ENCODE assay signal across 8 mouse cellular contexts in the genomic region with DNA sequence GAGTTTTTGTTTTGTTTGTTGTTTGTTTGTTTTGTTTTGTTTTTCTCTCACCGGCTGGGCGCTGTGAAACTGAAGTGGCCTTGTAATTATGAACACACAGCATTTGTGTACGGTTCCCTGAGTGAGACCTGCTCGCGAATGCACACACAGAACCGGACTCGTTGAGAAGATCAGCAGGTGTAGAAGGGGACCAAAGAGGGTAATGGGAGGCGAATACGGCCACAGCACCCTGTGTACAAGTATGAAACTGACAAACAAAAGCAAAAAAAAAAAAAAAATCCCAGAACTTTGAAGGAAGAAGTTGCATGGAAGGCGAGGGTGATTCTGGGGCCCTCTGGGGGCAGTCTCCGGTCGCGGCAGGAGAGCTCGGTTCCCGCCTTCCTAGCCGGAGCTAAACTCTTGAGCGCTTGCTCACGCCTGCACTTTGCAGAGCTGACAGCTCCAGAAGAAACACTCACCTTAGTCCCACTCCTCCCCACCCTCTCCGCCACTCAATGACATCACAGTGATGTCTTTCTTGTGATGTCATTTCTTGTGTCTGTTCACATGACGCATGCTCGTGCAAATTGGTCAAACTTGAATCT. TPM values are rescaled to one million over a fixed set of nuclear protein-coding genes. Genes with fewer than 3 reads are reported as not detected.
DNase-seq lines count a peak whose midpoint lies in the region; ATAC-seq and TF ChIP-seq lines count a peak whose summit lies in the region.

No protein-coding gene starts in this region.

- peak; percentile 33 for TF ChIP-seq CTCF in lung, embryonic 14.5 days (IDR thresholded peaks at IDR 0.05; ENCODE audit: low read depth)

- peak overlapping the region; percentile 45 for H3K4me3 ChIP-seq in lung, embryonic 14.5 days (ENCODE audit: low read depth, low read length)
- peak overlapping the region; percentile 65 for H3K4me3 ChIP-seq in heart, embryonic 10.5 days
- H3K4me3 ChIP-seq in limb, embryonic 12.5 days (replicated peaks): peak overlapping the region; percentile 33
- 0 out of 2 replicates have a peak overlapping the region, but pooled peaks have one; percentile 2 for H3K4me3 ChIP-seq in midbrain, embryonic 16.5 days (ENCODE audit: low read depth, low read length)

- no peaks in the 10 kb centered on the region for H3K36me3 ChIP-seq in lung, embryonic 14.5 days (ENCODE audit: insufficient read depth)
- no peaks in the 10 kb centered on the region for H3K36me3 ChIP-seq in heart, embryonic 10.5 days
- no peaks in the 10 kb centered on the region for H3K36me3 ChIP-seq in limb, embryonic 12.5 days
- no peaks in the 10 kb centered on the region for H3K36me3 ChIP-seq in midbrain, embryonic 16.5 days (ENCODE audit: control insufficient read depth, insufficient read depth, low read length)

- peak overlapping the region; percentile 79 for H3K4me2 ChIP-seq in lung, embryonic 14.5 days
- peak overlapping the region; percentile 51 for H3K4me2 ChIP-seq in limb, embryonic 12.5 days
- peak overlapping the region; percentile 10 for H3K4me2 ChIP-seq in midbrain, embryonic 16.5 days (ENCODE audit: low read length)

- no peaks in the 10 kb centered on the region for H3K9me3 ChIP-seq in lung, embryonic 14.5 days (ENCODE audit: low read depth, low read length)
- no peaks in the 10 kb centered on the region for H3K9me3 ChIP-seq in heart, embryonic 10.5 days
- no peaks in the 10 kb centered on the region; the same call in 1 of the 2 replicates for H3K9me3 ChIP-seq in limb, embryonic 12.5 days
- H3K9me3 ChIP-seq in midbrain, embryonic 16.5 days (replicated peaks; ENCODE audit: control insufficient read depth, low read length, poor library complexity, severe bottlenecking): 0 out of 2 replicates have a peak, but pooled peaks cover 2% of the 10 kb centered on the region

- peaks cover 49% of the 10 kb centered on the region for H3K27me3 ChIP-seq in lung, embryonic 14.5 days (ENCODE audit: insufficient read depth, low read length)
- H3K27me3 ChIP-seq in heart, embryonic 10.5 days (ENCODE audit: insufficient read depth, poor library complexity, severe bottlenecking): peaks cover 39% of the 10 kb centered on the region
- H3K27me3 ChIP-seq in limb, embryonic 12.5 days: peaks cover 65% of the 10 kb centered on the region
- H3K27me3 ChIP-seq in midbrain, embryonic 16.5 days (ENCODE audit: control insufficient read depth, insufficient read depth, low read depth, low read length): peaks cover 61% of the 10 kb centered on the region

- peak; percentile 77 for DNase-seq in lung, embryonic 14.5 days
- DNase-seq in lung, postnatal 36 days: no peak
- DNase-seq in heart, embryonic 10.5 days (ENCODE audit: low spot score): peak; percentile 79
- no peak for DNase-seq in right cerebral cortex, postnatal 25 days
- DNase-seq in spleen, adult 12 weeks (ENCODE audit: low spot score): no peak

- ATAC-seq in lung, embryonic 14.5 days (ENCODE audit: insufficient read depth): peak; percentile 78
- ATAC-seq in activated CD4-positive, CD25-positive, alpha-beta regulatory T cell, adult 4 months: peak; percentile 10
- no peak for ATAC-seq in limb, embryonic 12.5 days (ENCODE audit: insufficient number of reproducible peaks, insufficient read depth, low FRiP score, low TSS enrichment, low read depth)
- peak; percentile 28; the same call in 1 of the 2 replicates for ATAC-seq in midbrain, embryonic 16.5 days

- H3K9ac ChIP-seq in lung, embryonic 14.5 days: 0 out of 2 replicates have a peak overlapping the region, but pooled peaks have one; percentile 30
- H3K9ac ChIP-seq in limb, embryonic 12.5 days (replicated peaks): no peak overlapping the region; the same call in 1 of the 2 replicates
- H3K9ac ChIP-seq in midbrain, embryonic 16.5 days (ENCODE audit: low read depth, low read length): no peak overlapping the region

- no peak overlapping the region for H3K27ac ChIP-seq in lung, embryonic 14.5 days (ENCODE audit: low read depth)
- H3K27ac ChIP-seq in heart, embryonic 10.5 days: no peak overlapping the region
- no peak overlapping the region for H3K27ac ChIP-seq in limb, embryonic 12.5 days
- H3K27ac ChIP-seq in midbrain, embryonic 16.5 days (ENCODE audit: low read length): no peak overlapping the region

- WGBS in lung, embryonic 14.5 days: under 1% methylated on average over 21 of the region's 21 CpGs
- WGBS in heart, embryonic 10.5 days: under 1% methylated on average over 21 of the region's 21 CpGs
- under 1% methylated on average over 21 of the region's 21 CpGs for WGBS in limb, embryonic 12.5 days
- WGBS in midbrain, embryonic 16.5 days: under 1% methylated on average over 21 of the region's 21 CpGs

- H3K4me1 ChIP-seq in lung, embryonic 14.5 days (ENCODE audit: insufficient read depth): no peaks in the 10 kb centered on the region; the same call in 1 of the 2 replicates
- H3K4me1 ChIP-seq in heart, embryonic 10.5 days: peaks cover 13% of the 10 kb centered on the region; the same call in 1 of the 2 replicates
- peaks cover 16% of the 10 kb centered on the region; the same call in 1 of the 2 replicates for H3K4me1 ChIP-seq in limb, embryonic 12.5 days (replicated peaks)
- H3K4me1 ChIP-seq in midbrain, embryonic 16.5 days (ENCODE audit: control insufficient read depth, insufficient read depth, low read length): no peaks in the 10 kb centered on the region

RNA-seq across cellular contexts. Expression of a gene that starts 14.1 kb away (rescaled TPM):
- polyA plus RNA-seq in lung, embryonic 14.5 days (2014; fragmentation: Nextera tagmentation; extraction: Ambion mirVana): 1.6 and 2.0 TPM in 2 replicates
- polyA plus RNA-seq in activated CD4-positive, CD25-positive, alpha-beta regulatory T cell, adult 4 months (2017; shearing (Covaris generic)): under 1 TPM; 0.19 to 0.48 TPM
- 0.30 and 0.33 TPM in 2 replicates for polyA plus RNA-seq in heart, embryonic 10.5 days (2016; fragmentation: Nextera tagmentation; extraction: Ambion mirVana)
- 1.2 TPM in 2 replicates for polyA plus RNA-seq in limb, embryonic 12.5 days (2016; fragmentation: Nextera tagmentation; extraction: Ambion mirVana)
- not detected in 2 replicates for polyA plus RNA-seq in midbrain, embryonic 16.5 days (2015; fragmentation: Nextera tagmentation; extraction: Ambion mirVana)

RNA-seq across cellular contexts. Expression of a gene that starts 14.4 kb away (rescaled TPM):
- 0.12 and 0.26 TPM in 2 replicates for polyA plus RNA-seq in lung, embryonic 14.5 days (2014; fragmentation: Nextera tagmentation; extraction: Ambion mirVana)
- not detected for polyA plus RNA-seq in activated CD4-positive, CD25-positive, alpha-beta regulatory T cell, adult 4 months (2017; shearing (Covaris generic))
- 0.09 TPM in 1 of 2 replicates, not detected in the other for polyA plus RNA-seq in heart, embryonic 10.5 days (2016; fragmentation: Nextera tagmentation; extraction: Ambion mirVana)
- 0.30 and 0.32 TPM in 2 replicates for polyA plus RNA-seq in limb, embryonic 12.5 days (2016; fragmentation: Nextera tagmentation; extraction: Ambion mirVana)
- polyA plus RNA-seq in midbrain, embryonic 16.5 days (2015; fragmentation: Nextera tagmentation; extraction: Ambion mirVana): not detected in 2 replicates

RNA-seq across cellular contexts. Expression of a gene that starts 39.9 kb away (rescaled TPM):
- polyA plus RNA-seq in lung, embryonic 14.5 days (2014; fragmentation: Nextera tagmentation; extraction: Ambion mirVana): 21.2 and 21.6 TPM in 2 replicates
- polyA plus RNA-seq in activated CD4-positive, CD25-positive, alpha-beta regulatory T cell, adult 4 months (2017; shearing (Covaris generic)): 100 to 1,000 TPM in 1 of 2 experiments, not detected in 1; 174 TPM
- polyA plus RNA-seq in heart, embryonic 10.5 days (2016; fragmentation: Nextera tagmentation; extraction: Ambion mirVana): 3.5 and 4.5 TPM in 2 replicates
- 24.8 and 50.4 TPM in 2 replicates for polyA plus RNA-seq in limb, embryonic 12.5 days (2016; fragmentation: Nextera tagmentation; extraction: Ambion mirVana)
- polyA plus RNA-seq in midbrain, embryonic 16.5 days (2015; fragmentation: Nextera tagmentation; extraction: Ambion mirVana): not detected in 2 replicates

RNA-seq across cellular contexts. Expression of a gene that starts 40.2 kb away (rescaled TPM):
- 8.6 and 11.7 TPM in 2 replicates for polyA plus RNA-seq in lung, embryonic 14.5 days (2014; fragmentation: Nextera tagmentation; extraction: Ambion mirVana)
- polyA plus RNA-seq in activated CD4-positive, CD25-positive, alpha-beta regulatory T cell, adult 4 months (2017; shearing (Covaris generic)): 1 to 10 TPM; 2.6 to 4.2 TPM
- 3.1 and 6.4 TPM in 2 replicates for polyA plus RNA-seq in heart, embryonic 10.5 days (2016; fragmentation: Nextera tagmentation; extraction: Ambion mirVana)
- 21.0 and 25.9 TPM in 2 replicates for polyA plus RNA-seq in limb, embryonic 12.5 days (2016; fragmentation: Nextera tagmentation; extraction: Ambion mirVana)
- 1.3 TPM in 1 of 2 replicates, not detected in the other for polyA plus RNA-seq in midbrain, embryonic 16.5 days (2015; fragmentation: Nextera tagmentation; extraction: Ambion mirVana)

RNA-seq across cellular contexts. Expression of a gene that starts 45.7 kb away (rescaled TPM):
- 26.4 and 26.7 TPM in 2 replicates for polyA plus RNA-seq in lung, embryonic 14.5 days (2014; fragmentation: Nextera tagmentation; extraction: Ambion mirVana)
- 10 to 100 TPM in 1 of 2 experiments, 1 to 10 TPM in 1; 5.9 to 14.6 TPM for polyA plus RNA-seq in activated CD4-positive, CD25-positive, alpha-beta regulatory T cell, adult 4 months (2017; shearing (Covaris generic))
- 10.6 and 21.8 TPM in 2 replicates for polyA plus RNA-seq in heart, embryonic 10.5 days (2016; fragmentation: Nextera tagmentation; extraction: Ambion mirVana)
- 30.3 and 34.1 TPM in 2 replicates for polyA plus RNA-seq in limb, embryonic 12.5 days (2016; fragmentation: Nextera tagmentation; extraction: Ambion mirVana)
- polyA plus RNA-seq in midbrain, embryonic 16.5 days (2015; fragmentation: Nextera tagmentation; extraction: Ambion mirVana): 4.0 and 4.9 TPM in 2 replicates

Comparison
In these comparisons a context has a peak if more than half of its experiments do, and no peak if none do; other contexts are left out.
1. DNase-seq: peak in lung, embryonic 14.5 days (single experiment) and heart, embryonic 10.5 days (single experiment); none in lung, postnatal 36 days (single experiment), right cerebral cortex, postnatal 25 days (single experiment) and spleen, adult 12 weeks (single experiment).
2. H3K4me2 ChIP-seq: peak in every context shown above with its lines; median percentile 79 in lung, embryonic 14.5 days; 51 in limb, embryonic 12.5 days; 10 in midbrain, embryonic 16.5 days.
3. H3K4me3 ChIP-seq: peak in every context shown above with its lines; median percentile 65 in heart, embryonic 10.5 days; 45 in lung, embryonic 14.5 days; 33 in limb, embryonic 12.5 days; 2 in midbrain, embryonic 16.5 days.